Mouse (Mus musculus) frontal cortex, postnatal 10 days (tissue): ENCODE measurements around the gene Olfr368.

ENCODE experiments used
- DNase-seq, 2 experiments: peaks; one replicate each; pipeline ENCODE4 v3.0.0; 2022; ENCODE audit warnings: low spot score in 2 of 2, mixed read lengths in 1 of 2

Olfr368 gene

GRCm38 (mm10) chr2:37326215-37326614 is at the start of gene Olfr368:
Gene Olfr368 (plus strand): TSS chr2:37326515.
- DNase-seq = no peak

GRCm38 (mm10) chr2:37333321-37333720 is 7.0 kb downstream of the Olfr368 start:
- DNase-seq = no peak

- peak in 1 of 2 experiments; percentile 49 for DNase-seq
These were observed 12.3 kb downstream of the Olfr368 start for GRCm38 (mm10) chr2:37338497-37339187.

GRCm38 (mm10) chr2:37351671-37352070 is 25.4 kb downstream of the Olfr368 start:
- DNase-seq = no peak

- DNase-seq = no peak
These were observed 29.3 kb downstream of the Olfr368 start for GRCm38 (mm10) chr2:37355571-37355970.

- peak; percentile 85 to 87 for DNase-seq
These were observed 32.6 kb downstream of the Olfr368 start, which contains the start of gene Pdcl for GRCm38 (mm10) chr2:37358633-37359540. Gene Pdcl (minus strand): TSS chr2:37359332.

- no peak for DNase-seq
These were observed 33.6 kb downstream of the Olfr368 start for GRCm38 (mm10) chr2:37359908-37360307.

- no peak for DNase-seq
These were observed 44.3 kb downstream of the Olfr368 start for GRCm38 (mm10) chr2:37370651-37371050.

GRCm38 (mm10) chr2:37376018-37376417 is 49.7 kb downstream of the Olfr368 start:
- no peak for DNase-seq

- peak in 1 of 2 experiments; percentile 28 for DNase-seq
These were observed 53.9 kb downstream of the Olfr368 start for GRCm38 (mm10) chr2:37380189-37380588.
